Mouse (Mus musculus) urinary bladder, postnatal 4 days (tissue): ENCODE measurements around the gene Spp1.

ENCODE experiments used
- DNase-seq, 2 experiments: peaks; one replicate each; pipeline ENCODE4 v3.0.0; 2021 to 2022; ENCODE audit warnings: low spot score in 2 of 2

The Spp1 gene

DNA sequence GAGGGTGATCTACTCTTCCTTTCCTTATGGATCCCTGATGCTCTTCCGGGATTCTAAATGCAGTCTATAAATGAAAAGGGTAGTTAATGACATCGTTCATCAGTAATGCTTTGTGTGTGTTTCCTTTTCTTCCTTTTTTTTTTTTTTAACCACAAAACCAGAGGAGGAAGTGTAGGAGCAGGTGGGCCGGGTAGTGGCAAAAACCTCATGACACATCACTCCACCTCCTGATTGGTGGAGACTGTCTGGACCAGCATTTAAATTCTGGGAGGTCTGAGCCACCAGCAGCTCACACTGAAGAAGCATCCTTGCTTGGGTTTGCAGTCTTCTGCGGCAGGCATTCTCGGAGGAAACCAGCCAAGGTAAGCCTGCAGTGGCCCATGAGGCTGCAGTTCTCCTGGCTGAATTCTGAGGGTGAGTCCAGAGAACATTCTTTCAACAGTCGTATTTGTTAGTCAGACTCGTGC lies at the start of gene Spp1:
TSS of gene Spp1 (plus strand) at position 284 of the 467 bp plus-strand sequence.
- DNase-seq = no peak

DNA sequence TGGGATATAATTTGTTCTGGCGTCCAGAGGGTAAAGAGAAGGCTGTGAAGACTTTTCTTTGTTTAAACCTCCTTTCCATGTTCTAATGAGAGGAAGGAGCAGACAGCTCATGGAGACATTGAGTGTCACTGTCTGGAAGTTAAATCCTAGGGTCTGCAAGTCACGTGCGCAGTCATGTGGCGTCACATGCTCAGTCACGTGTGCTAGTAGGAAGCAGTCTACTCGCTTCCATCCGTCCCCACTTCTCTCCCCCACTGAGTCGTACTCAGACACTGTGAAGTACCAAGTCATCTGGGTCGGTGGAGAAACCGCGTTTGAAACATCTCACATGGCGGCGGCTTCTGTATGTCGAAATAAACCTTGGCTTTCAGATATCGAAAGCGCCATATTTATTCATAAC lies 49.4 kb upstream of the Spp1 start:
- DNase-seq = no peak

DNA sequence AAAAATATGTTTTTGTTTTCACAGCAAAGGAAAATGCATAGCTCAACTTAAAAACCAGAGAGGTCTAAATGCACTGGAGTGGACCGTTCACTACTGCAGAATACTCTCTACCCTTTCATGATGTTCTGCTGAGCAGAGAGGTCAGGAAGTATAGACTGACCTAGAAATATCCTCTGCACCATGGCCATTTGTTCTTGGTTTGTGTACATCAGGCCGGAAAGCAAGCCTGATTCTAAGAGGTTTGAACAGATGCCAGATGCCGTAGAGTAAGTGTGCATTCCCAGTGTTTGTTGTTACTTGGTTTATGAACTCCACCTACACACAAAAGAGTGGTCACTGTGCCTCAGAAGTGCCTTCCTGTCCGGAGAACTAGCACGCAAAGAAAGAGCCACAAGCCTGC lies 48.0 kb upstream of the Spp1 start:
- DNase-seq = no peak

DNA sequence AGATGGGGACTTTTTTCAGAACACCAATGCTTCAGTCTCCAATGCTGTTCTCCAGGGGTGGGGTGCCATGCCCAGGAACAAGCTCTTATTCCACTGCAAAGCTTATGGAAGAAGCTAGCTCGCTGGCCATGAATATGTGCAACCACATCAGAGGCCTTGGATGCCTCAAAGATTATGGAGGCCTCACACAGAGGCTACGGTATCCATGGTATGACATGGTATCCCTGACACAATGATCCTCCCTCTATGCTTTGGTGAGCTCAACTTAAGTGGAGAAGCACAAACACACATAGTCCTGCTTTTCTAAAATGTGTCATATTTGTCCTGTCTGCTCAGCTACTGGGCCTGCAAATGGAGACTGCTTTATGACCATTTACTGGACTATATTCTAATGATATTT lies 44.0 kb upstream of the Spp1 start:
- DNase-seq = no peak

DNA sequence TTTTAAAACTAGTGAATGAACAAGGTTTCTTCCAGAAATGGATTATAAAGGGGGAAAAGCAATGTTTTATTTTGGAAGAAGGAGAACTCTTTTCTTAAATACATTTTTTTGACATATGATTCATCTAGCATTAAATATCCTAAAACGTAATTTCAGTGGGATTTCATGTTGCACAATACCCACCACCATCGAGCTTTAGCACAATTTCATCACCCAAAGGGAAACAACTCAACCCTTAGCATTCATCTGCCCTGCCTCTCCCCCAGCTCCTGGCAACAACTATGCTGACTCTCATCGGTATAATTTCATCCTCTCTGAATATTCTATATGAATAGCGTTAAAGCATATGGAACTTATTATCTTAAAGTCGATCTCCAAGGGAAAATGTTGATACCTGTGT lies 42.1 kb upstream of the Spp1 start:
- no peak for DNase-seq

DNA sequence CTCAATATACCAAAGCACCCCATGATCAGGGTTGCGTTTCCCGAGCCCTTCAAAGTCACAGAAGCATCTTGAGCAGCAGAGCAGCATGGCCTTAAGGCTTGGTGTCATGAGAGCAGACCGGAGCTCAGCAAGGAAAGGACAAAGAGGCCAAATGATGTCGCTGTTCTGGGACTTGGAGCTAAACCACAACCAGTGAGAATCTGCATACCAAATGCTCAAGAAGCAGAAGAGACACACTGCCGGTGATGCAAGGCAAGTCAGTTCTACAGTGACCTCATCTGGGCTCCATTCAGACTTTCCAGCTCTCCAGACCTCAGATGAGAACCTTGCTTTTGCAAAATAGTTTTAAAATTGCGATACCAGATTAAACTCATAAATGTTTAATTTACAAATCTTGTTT lies 38.6 kb upstream of the Spp1 start:
- no peak for DNase-seq

DNA sequence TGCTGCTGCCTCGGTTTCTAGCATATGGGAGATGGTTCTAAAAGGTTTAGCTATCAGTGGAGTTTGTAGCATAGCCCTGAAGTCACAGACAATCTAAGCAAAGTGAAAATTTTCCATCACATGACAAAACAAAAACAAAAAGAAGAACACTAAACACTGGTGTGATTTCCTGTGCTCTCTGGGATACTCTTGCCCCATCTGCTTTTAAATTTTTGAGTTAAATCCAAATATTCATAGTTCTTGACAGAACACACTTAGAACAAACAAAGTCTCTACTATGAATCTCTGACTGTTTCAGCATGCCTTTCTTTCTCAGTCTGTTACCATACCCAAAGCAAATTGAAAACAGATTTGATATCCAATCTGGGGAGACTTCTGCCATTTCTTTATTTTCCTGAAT lies 36.9 kb upstream of the Spp1 start:
- DNase-seq = no peak

DNA sequence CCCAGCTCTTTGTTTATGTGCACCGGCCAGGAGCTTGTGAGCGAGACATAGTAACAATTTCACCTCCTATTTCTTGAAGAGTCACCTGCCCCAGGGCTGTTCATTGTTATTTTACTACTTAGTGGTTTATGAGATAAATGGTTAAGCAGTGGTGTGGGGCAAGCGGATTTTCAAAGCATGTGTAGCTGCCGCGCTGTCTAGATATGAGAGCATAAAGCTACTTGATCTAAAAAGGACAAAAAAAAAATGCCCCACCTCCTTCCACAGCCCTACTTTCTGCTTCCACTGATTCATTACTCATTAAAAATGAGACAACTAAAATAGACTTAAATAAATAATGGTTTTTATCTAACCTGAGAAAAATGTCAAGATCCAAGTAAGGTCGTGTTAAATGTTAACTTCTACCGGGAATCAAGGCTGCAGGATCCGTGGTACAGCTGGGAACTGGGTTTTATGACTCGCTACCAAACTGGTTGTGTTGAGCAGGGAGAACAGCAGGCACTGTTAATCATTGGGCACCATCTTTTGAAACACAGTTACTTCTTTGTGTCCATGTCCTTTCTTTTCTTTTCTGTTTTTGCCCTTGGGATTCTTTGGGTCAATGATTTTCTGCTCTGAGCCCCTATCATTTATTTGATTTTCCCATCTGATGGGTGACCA lies 35.5 kb upstream of the Spp1 start:
- no peak for DNase-seq

DNA sequence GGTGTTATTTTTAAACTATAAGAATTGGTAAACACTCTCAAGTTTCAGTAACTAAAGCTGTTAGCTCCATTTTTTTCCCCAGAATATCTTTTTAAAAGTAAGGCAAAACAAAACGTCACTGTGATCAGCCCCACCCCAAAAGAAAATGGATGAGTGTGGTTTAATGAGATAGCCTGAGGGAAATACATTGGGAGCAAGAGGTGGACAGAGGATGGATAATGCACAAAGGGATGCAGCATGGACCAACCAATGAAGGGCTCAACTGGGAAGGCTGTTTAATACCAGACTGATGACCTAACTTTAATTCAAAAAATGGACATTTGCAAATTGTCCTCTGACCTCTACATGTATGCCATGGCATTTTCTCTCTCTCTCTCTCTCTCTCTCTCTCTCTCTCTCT lies 34.9 kb upstream of the Spp1 start:
- no peak for DNase-seq

DNA sequence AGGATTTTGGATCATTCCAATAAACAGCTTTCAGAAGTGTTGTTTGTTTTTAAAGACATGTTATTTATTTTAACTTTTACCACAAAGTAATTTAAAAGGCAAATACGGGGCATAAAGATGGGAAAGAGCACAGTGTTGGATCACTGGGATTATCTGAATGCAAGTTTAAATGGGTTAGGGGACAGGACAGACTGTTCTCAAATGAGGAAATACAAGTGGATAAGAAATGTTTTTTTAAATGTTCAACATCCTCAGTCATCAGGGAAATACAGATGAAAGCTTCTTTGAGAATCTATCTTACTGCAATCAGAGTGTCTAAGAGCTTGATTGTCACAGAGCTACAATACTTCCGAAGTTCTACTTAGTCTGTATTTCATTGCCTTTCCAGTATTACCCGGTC lies 32.3 kb upstream of the Spp1 start:
- DNase-seq = no peak

DNA sequence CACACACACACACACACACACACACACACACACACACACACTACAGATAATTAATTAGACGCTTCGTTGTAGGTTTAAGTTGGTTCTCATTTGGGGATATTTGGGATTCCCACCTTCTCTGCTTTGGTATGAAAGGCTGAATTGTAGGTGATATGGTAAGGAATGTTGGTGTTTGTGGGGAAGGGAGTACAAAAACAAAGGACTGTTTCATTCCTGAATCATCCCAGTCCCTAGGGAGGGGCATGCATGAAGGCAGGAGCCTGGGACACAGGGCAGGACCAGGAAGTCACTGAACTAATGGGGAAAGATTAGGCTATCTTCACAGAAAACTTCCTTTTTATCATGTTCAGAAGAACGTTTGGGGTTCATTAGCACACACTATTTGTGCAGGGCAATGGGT lies 31.6 kb upstream of the Spp1 start:
- DNase-seq = no peak

DNA sequence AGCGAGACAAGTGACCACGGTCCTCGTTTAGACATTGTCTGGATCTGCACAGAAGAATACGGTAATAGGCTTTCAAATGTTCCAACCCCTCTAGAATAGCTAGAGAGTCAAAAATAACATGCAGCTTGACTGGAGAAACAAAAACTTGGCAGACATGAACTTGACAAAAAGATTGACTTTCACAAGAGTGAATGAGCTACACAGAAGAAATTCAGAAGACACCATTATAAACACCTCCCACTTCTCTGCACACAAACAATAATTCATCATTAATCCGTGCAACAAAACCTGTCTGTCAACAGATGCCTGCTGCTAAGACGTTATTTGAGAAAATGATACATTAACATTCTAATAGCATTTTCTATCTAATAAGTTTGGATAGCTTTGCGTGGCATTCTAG lies 30.4 kb upstream of the Spp1 start:
- no peak for DNase-seq

DNA sequence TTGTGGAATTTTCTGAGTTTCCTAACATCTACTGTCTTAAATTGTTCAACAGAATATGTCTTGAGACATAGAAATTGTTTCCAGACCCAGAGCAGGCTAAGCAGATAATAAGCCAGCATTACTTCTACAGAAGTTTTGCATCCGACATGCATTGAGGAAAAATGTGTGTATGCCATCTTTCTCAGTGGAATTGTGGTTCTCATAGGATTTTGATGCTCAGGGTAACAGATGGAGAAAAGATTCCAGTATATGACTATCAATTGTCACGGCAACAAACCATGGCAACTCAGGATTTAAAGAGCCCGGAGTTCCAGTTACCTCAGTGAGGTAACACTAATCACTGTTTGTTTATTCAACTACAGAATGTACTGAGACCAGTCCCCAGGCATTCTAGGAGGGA lies 29.9 kb upstream of the Spp1 start:
- no peak for DNase-seq

DNA sequence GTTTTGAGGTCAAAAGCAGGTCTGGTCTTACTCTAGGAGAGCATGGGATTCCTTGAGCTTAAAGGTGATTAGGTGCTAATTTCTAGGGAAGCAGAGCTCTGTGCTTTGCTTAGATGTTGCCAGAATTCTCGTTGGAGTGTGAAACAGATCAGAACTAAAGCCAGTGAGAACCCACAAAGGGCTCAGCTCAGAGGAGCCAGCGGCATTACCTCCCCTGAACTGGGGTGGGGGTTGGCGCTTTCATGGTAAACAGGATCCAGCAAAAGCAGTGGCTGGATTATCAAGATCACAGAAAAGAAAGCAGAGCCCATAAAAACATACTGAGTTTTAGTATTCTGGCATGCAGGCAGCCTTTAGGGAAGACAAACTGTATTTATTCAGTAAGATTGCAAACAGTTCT lies 28.2 kb upstream of the Spp1 start:
- no peak for DNase-seq

DNA sequence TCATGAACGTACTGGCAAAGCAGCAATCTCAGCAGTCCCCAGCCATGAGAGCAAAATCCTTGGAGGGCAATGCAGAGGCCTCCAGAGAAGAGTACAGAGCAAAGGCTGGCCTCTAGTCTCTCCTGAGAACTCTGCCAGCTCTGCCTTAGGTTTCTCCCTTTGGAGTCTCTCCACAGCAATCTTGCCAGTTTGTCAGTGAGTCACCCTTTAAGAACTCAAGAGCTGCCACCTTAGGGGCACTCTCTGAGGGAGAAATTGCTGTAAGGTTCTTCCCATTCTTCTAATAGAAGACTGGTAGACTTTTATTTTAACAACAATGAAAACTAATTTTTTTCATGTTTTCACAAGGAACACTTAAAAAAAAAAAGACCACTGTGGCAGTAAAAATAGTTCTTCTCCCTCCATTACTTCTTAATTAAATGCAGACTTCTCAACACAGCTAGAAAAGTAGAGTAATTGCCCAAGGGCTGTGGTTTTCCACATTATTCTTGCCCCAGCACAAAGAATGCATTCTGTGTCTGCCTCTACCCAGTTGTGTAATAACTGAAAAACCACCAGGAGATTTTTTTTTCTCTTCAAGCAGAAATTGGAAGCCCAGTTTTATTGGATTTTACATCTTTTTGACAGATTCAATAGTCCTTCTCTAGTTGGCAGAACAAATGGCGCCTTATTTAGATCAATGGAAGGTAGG lies 27.2 kb upstream of the Spp1 start:
- no peak for DNase-seq

DNA sequence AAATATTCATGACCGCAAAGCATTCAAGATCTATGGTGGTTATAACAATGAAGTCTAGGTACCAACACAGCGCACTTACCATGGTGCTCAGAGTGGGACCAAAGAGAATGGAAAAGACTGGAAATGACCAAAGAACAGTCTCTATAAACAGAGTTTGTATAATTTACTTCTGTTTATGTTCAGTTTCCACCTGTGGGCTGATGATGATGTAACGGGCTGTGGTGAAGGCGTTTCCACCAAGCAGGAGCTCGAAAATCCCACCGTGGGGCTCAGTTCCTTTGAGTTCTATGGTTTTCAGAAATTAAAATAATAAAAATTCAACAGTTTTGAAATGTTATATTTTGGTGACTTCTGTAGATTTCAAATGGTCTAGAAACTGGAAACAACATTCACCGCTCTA lies 26.4 kb upstream of the Spp1 start:
- DNase-seq = no peak

DNA sequence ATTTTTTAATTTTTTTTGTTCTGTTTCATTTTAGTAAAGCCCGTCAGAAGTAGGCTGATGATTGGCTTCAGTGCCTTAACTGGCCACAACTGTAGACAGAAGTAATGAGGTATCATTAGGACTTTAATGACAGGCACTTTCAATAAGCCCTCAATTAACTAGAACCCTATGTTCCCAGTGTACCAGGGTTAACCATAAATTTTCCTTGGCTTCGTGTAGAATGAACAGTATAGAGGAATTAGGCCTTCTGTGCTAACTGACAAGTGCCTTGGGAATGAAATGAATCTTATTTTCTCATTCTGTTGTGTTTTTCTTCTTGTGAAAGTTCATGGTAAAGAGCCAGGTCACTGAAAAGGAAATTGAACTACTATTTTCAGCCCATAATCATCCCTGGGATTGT lies 18.9 kb upstream of the Spp1 start:
- no peak for DNase-seq

DNA sequence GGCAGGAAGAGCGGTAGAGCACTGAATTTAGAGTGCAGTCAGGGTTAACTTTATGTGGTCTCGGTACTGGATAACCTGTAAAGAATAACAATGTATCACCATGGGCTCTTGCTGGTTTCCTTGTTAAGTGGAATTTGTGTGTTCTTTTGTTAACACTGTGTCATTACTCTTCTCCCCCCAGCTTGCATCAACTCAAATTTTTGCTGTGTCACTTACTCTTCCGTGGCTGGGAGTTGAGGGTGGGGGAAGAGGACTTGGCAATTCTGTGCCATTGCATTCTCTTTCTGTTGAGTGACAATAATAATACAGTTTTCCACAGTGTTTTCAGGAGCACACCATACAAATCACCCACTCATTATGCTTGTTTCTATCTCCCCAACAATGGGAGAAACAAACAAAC lies 17.9 kb upstream of the Spp1 start:
- no peak for DNase-seq

DNA sequence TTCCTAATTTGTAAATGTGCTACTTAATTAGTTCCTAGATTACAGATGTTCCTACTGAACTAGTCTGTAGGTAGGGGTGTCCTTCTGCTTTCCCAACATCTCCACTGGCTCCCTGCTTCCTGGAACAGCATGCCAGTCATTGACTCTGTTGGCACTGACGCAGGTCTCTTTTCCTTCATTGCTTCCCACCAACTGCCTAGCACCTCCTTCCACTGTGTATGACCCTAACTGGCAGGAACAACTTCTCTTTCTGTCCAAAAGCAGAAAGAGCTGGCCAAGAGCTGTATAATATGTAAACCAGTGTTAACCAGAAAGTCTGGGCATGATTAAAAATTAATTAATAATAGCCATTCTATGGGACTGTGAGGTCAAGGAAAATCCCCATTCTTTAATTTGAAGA lies 17.2 kb upstream of the Spp1 start:
- DNase-seq = no peak

DNA sequence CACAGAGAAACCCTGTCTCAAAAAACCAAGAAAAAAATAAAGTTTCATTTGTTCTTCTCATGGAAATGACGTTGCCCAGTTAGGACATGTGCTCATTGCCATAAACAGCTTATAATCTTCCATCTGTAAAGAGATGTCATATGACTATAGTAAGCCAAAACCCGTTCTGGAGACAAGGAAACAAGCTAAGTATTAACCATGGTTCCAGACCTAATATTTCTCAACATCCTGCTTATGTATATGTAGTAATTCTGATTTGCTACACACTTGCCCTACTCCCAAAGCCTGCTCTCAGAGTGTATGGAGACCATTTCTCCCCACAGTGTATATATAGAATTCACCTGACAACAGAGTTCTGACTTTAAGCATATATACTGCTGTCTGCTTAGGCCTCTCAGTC lies 12.9 kb upstream of the Spp1 start:
- DNase-seq = no peak

DNA sequence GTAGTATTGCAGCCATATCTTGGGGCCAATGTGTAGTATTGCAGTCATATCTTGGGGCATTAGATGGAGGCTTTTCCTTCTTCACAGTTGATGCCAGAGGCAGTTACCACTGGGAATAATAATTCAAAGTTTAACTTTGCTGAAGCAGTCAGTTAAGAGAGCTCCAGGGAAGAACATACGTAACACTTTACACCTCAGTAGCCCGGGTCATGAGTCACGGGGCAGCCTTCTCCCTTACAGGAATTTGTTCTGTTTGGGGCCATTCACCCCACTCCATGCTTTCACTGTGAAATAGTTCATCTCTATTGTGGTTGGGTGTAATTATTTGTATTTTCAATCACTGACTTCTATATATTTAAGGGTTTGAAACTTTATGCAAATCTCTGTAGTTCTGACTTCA lies 11.1 kb upstream of the Spp1 start:
- DNase-seq = no peak

DNA sequence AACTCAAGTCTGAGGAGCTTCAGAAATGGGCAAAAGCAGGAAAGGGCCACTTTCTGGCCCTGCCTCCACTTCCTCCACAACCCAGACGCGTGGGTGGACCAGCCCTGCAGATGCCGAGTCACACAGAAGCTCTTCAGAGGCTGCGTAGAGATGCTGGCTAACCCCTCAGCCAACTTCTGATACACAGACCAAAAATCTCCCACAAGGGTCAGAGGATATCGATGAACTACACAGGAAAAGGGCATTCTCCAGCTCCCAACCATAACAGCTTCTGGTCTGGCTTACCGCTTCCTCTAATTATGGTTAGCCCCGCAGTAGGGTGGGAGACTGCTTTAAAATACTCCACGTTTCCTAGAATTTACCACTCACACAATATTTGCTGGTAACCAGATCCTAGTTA lies 9.0 kb upstream of the Spp1 start:
- no peak for DNase-seq

DNA sequence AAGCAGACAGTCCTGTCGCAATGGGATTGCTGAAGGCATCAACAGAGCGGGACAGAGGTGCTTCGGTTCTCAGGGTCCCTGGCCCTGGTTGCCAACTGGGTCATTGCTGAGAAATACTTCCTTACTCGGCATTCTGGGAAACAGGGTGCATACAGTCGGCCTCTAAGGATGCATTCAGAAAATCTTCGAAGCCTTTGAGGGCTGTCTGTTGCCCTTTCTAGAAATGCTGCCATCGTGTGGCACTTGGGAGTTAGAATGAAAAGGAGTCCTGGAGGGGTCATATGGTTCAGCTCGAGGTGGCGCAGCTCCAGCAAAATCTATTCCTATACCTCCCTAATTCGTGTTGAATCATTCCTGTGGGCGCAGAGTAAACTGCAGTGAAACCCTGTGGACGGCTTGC lies 2.0 kb upstream of the Spp1 start:
- DNase-seq = no peak
